Mouse (Mus musculus): ENCODE data around the gene Apaf1. TPM values are rescaled to one million over a fixed set of nuclear protein-coding genes. Genes with fewer than 3 reads are reported as not detected.
A peak's percentile ranks its signal among the peaks of the same experiment; 100 is the strongest.

Gene Apaf1
- polyA plus RNA-seq, 1 experiment from 2014 or later: 25.9 TPM

DNA sequence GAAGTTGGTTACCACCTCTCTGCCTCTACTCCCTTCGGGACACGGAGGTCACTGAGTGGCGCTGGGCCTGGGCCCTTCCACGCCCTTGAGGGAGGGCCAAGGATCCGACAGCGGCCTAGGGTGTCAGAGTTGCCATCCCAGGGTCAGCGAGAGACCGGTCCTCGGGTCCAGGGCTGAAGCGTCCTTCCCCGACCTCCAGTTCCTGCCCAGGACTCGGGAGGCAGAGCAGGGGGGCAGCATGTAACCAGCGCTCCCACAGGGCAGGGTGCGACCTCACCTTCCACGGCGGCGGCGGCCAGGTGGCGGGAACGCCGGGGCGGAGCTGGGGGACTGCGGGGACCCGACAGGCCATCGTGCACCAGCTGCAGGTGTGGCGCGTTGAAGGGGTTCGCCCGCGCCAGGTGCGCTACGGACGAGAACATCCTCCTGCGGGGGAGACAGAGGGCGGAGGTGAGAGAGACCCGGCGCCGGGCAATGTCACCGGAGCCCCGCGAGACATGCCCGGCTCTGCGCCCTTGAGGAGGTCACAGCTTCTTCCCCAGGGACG, 40.8 kb upstream of the Apaf1 start:
- Histone ChIP-seq H3K36me3 (ENCODE audit: control insufficient read depth, insufficient read depth, low read length) (peaks cover 37% of the 10 kb centered on the region), H3K9ac (ENCODE audit: low read depth, low read length) (peak overlapping the region; percentile 99), H3K4me1 (ENCODE audit: control insufficient read depth, insufficient read depth, low read length) (peaks cover 7% of the 10 kb centered on the region; the same call in 1 of the 2 replicates), H3K9me3 (ENCODE audit: control insufficient read depth, low read length) (no peaks in the 10 kb centered on the region), H3K27me3 (replicated peaks; ENCODE audit: control insufficient read depth, insufficient read depth, low read length) (no peaks in the 10 kb centered on the region), H3K4me3 (ENCODE audit: low read depth, low read length) (peak overlapping the region; percentile 99), H3K27ac (replicated peaks; ENCODE audit: low read depth, low read length) (peak overlapping the region; percentile 94), H3K4me2 (ENCODE audit: low read depth, low read length) (peak overlapping the region; percentile 91)
- 0% methylated on average over 18 of the region's 44 CpGs for WGBS
- peak; percentile 41 for ATAC-seq (ENCODE audit: low read depth)
- peak; percentile 11 for DNase-seq (ENCODE audit: low spot score)

DNA sequence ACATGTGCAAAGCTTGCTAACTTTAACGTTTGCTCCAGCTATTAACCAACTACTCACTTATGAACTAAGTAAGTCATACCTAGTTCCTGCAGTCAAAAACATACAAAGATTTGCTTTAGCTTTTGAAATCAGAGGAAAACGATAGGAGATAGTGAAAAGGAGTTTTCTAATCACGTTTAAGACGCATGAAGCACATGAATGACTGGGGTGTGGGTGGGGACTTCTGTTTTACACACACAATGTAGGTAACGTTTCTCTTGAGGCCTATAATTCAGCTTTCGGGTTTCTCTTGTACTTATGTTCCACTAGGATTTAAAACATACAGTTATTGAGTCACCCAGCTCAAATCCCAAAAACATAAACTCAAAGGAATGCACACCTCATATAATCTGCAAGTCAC, 40.1 kb upstream of the Apaf1 start:
- Histone ChIP-seq H3K4me1 (ENCODE audit: control insufficient read depth, insufficient read depth, low read length) (peaks cover 7% of the 10 kb centered on the region; the same call in 1 of the 2 replicates), H3K4me3 (ENCODE audit: low read depth, low read length) (peak overlapping the region; percentile 99), H3K4me2 (ENCODE audit: low read depth, low read length) (peak overlapping the region; percentile 91), H3K27me3 (replicated peaks; ENCODE audit: control insufficient read depth, insufficient read depth, low read length) (no peaks in the 10 kb centered on the region), H3K27ac (replicated peaks; ENCODE audit: low read depth, low read length) (no peak overlapping the region), H3K36me3 (ENCODE audit: control insufficient read depth, insufficient read depth, low read length) (peaks cover 44% of the 10 kb centered on the region), H3K9me3 (ENCODE audit: control insufficient read depth, low read length) (no peaks in the 10 kb centered on the region), H3K9ac (ENCODE audit: low read depth, low read length) (peak overlapping the region; percentile 99)
- DNase-seq (ENCODE audit: low spot score) (no peak), ATAC-seq (ENCODE audit: low read depth) (no peak)
- WGBS: 34% methylated on average over 6 of the region's 6 CpGs

DNA sequence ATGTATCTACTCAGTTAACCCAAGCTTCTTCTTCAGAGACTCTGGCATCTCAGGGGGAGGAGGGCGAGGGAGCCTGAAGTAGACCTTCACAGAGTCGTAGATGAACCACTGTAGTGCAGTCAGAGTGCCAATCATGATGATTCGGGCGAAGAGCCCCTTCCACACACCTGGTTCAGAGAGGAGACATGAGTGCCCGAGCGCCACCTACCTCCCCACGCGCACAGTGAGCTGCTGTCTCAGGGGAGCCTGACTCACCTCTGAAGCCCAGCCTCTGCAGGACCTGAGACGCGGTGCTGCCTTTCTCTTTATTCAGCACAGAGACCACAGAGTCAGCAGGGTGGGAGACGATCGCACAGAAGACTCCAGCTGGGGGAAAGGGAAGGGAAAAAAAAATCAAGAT, 34.4 kb upstream of the Apaf1 start:
- WGBS: 89% methylated on average over 12 of the region's 12 CpGs
- peaks cover 17% of the 10 kb centered on the region; the same call in 1 of the 2 replicates for H3K9me3 ChIP-seq (ENCODE audit: control insufficient read depth, low read length)
- H3K9ac ChIP-seq (ENCODE audit: low read depth, low read length): no peak overlapping the region
- H3K4me1 ChIP-seq (ENCODE audit: control insufficient read depth, insufficient read depth, low read length): peaks cover 3% of the 10 kb centered on the region; the same call in 1 of the 2 replicates
- H3K4me3 ChIP-seq (ENCODE audit: low read depth, low read length): no peak overlapping the region
- peaks cover 92% of the 10 kb centered on the region for H3K36me3 ChIP-seq (ENCODE audit: control insufficient read depth, insufficient read depth, low read length)
- no peak overlapping the region for H3K27ac ChIP-seq (replicated peaks; ENCODE audit: low read depth, low read length)
- no peak overlapping the region for H3K4me2 ChIP-seq (ENCODE audit: low read depth, low read length)
- no peak for DNase-seq (ENCODE audit: low spot score)
- no peaks in the 10 kb centered on the region for H3K27me3 ChIP-seq (replicated peaks; ENCODE audit: control insufficient read depth, insufficient read depth, low read length)
- no peak for ATAC-seq (ENCODE audit: low read depth)

DNA sequence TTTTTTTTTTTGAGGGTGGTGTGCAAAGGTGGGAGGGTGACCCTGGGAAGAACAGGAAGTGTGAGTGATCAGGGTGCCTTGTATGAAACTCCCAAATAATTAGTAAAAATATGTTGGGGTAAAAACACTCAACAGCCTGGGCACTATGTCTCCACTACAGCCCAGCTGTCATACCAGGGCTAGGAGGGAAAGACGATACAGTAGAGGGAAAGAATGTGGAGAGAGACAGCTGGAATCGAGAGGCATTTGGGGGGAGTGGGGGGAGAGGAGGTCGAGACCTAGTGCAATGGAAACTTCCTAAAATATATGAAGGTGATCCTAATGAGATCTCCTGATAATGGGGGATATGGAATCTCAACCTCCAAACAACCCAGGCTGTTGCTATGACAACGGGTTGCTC, 27.3 kb upstream of the Apaf1 start:
- DNase-seq (ENCODE audit: low spot score): no peak
- H3K4me2 ChIP-seq (ENCODE audit: low read depth, low read length): no peak overlapping the region
- H3K36me3 ChIP-seq (ENCODE audit: control insufficient read depth, insufficient read depth, low read length): peaks cover 24% of the 10 kb centered on the region

DNA sequence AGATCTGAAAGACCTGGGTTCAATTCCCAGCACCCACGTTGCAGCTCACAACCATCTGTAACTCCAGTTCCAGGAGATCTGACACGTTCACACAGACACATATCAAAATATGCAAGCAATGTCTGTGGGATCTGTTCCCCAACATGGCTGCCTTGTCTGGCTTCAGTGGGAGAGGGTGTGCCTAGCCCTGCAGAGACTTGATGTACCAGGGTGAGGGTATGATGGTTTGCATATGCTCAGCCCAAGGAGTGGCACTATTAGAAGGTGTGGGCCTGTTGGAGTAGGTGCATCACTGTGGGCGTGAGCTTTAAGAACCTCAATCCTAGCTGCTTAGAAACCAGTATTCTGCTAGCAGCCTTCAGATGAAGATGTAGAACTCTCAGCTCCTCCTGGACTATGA, 23.4 kb upstream of the Apaf1 start:
- H3K9me3 ChIP-seq (ENCODE audit: control insufficient read depth, low read length): 0 out of 2 replicates have a peak, but pooled peaks cover 4% of the 10 kb centered on the region
- no peak for DNase-seq (ENCODE audit: low spot score)
- H3K4me3 ChIP-seq (ENCODE audit: low read depth, low read length): no peak overlapping the region
- 66% methylated on average over 3 of the region's 3 CpGs for WGBS
- H3K27me3 ChIP-seq (replicated peaks; ENCODE audit: control insufficient read depth, insufficient read depth, low read length): no peaks in the 10 kb centered on the region
- H3K27ac ChIP-seq (replicated peaks; ENCODE audit: low read depth, low read length): no peak overlapping the region
- no peak overlapping the region for H3K4me2 ChIP-seq (ENCODE audit: low read depth, low read length)
- H3K4me1 ChIP-seq (ENCODE audit: control insufficient read depth, insufficient read depth, low read length): no peaks in the 10 kb centered on the region
- ATAC-seq (ENCODE audit: low read depth): no peak
- no peak overlapping the region for H3K9ac ChIP-seq (ENCODE audit: low read depth, low read length)
- peaks cover 17% of the 10 kb centered on the region for H3K36me3 ChIP-seq (ENCODE audit: control insufficient read depth, insufficient read depth, low read length)

More for the DNA sequence above, 27.3 kb upstream of the Apaf1 start:
- ATAC-seq (ENCODE audit: low read depth): 0 out of 2 replicates have a peak, but pooled peaks have one; percentile 32
- H3K9ac ChIP-seq (ENCODE audit: low read depth, low read length): no peak overlapping the region
- H3K4me3 ChIP-seq (ENCODE audit: low read depth, low read length): no peak overlapping the region
- WGBS: 64% methylated on average over 4 of the region's 4 CpGs
- H3K9me3 ChIP-seq (ENCODE audit: control insufficient read depth, low read length): peaks cover 22% of the 10 kb centered on the region; the same call in 1 of the 2 replicates
- H3K4me1 ChIP-seq (ENCODE audit: control insufficient read depth, insufficient read depth, low read length): no peaks in the 10 kb centered on the region
- no peak overlapping the region for H3K27ac ChIP-seq (replicated peaks; ENCODE audit: low read depth, low read length)
- H3K27me3 ChIP-seq (replicated peaks; ENCODE audit: control insufficient read depth, insufficient read depth, low read length): no peaks in the 10 kb centered on the region

DNA sequence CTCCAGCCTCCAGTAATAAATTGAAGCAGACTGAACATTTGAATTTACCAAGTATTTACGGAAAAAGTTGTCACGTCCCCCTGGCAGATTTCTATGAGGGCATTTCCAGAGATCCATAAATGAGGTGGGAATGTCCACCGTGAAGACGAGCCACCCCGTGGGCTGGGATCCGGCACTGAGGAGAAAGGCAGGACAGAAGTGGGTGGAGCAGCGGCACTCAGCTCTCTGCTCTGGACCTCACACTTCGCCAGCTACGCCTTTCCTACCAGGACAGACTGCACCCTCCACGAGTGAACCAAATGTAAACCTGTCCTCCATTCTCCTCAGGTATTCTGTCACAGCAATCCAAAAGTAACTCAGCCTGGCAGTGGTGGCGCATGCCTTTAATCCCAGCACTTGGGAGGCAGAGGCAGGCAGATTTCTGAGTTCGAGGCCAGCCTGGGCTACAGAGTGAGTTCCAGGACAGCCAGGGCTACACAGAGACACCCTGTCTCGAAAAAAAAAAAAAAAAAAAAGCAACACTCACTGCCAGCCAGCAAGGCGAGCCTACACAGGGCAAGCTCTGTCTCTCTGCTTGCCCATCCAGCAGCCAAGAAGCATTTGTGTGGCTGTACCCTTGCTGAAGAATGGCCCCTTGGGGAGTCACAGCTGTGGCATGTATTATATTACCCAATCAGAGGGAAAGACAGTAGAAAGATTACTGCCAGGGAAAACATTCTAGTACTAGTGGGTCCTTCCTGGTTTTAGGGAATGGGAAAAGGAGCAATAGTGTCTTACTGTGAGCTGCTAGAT, 20.4 kb upstream of the Apaf1 start:
- 92% methylated on average over 14 of the region's 14 CpGs for WGBS
- peaks cover 27% of the 10 kb centered on the region for H3K36me3 ChIP-seq (ENCODE audit: control insufficient read depth, insufficient read depth, low read length)
- no peaks in the 10 kb centered on the region for H3K4me1 ChIP-seq (ENCODE audit: control insufficient read depth, insufficient read depth, low read length)
- no peak overlapping the region for H3K9ac ChIP-seq (ENCODE audit: low read depth, low read length)
- no peaks in the 10 kb centered on the region for H3K9me3 ChIP-seq (ENCODE audit: control insufficient read depth, low read length)
- ATAC-seq (ENCODE audit: low read depth) (no peak), DNase-seq (ENCODE audit: low spot score) (peak; percentile 12)
- H3K4me2 ChIP-seq (ENCODE audit: low read depth, low read length): no peak overlapping the region
- no peak overlapping the region for H3K27ac ChIP-seq (replicated peaks; ENCODE audit: low read depth, low read length)
- H3K27me3 ChIP-seq (replicated peaks; ENCODE audit: control insufficient read depth, insufficient read depth, low read length): no peaks in the 10 kb centered on the region
- no peak overlapping the region for H3K4me3 ChIP-seq (ENCODE audit: low read depth, low read length)

DNA sequence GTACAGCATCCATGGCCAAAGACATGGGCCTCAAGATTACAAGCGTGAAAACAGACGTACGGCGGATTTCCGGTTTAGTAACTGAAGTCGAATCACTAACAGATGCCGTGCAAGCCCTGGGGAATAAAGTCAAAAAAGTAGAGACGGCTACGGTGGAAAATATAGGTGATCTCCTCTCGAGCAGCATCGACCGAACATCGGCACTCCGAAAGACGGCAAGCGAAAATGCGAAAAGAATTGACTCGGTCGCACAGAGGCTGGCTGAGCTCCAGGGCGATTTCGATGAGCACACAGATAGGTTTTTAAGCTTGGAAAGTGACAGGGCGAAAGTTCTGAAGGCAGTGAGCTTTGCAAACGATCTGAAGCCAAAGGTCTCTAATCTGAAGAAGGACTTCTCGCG, 19.4 kb upstream of the Apaf1 start:
- Histone ChIP-seq H3K27me3 (replicated peaks; ENCODE audit: control insufficient read depth, insufficient read depth, low read length) (no peaks in the 10 kb centered on the region), H3K9ac (ENCODE audit: low read depth, low read length) (no peak overlapping the region), H3K9me3 (ENCODE audit: control insufficient read depth, low read length) (no peaks in the 10 kb centered on the region), H3K4me3 (ENCODE audit: low read depth, low read length) (no peak overlapping the region), H3K27ac (replicated peaks; ENCODE audit: low read depth, low read length) (no peak overlapping the region), H3K4me2 (ENCODE audit: low read depth, low read length) (no peak overlapping the region), H3K4me1 (ENCODE audit: control insufficient read depth, insufficient read depth, low read length) (no peaks in the 10 kb centered on the region), H3K36me3 (ENCODE audit: control insufficient read depth, insufficient read depth, low read length) (peaks cover 35% of the 10 kb centered on the region)
- ATAC-seq (ENCODE audit: low read depth): no peak
- DNase-seq (ENCODE audit: low spot score): no peak
- 86% methylated on average over 25 of the region's 25 CpGs for WGBS

DNA sequence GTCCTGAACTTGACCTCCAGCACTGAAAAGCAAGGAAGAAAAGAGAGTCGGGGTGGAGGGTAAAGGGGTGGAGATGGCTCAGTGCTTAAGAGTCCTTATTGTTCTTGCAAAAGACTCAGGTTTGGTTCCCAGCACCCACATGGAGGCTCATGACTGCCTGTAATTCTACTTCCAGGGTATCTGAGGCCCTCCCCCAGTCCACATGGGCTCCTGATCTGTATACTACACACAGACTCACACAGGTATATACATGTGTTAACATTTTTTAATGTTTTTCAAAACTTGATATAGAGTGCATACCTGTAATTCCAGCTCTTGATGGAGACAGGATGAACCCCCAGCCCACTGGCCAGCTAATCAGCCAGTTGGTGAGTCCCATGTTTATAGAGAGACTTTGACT, 17.5 kb upstream of the Apaf1 start:
- Histone ChIP-seq H3K9me3 (ENCODE audit: control insufficient read depth, low read length) (no peaks in the 10 kb centered on the region), H3K9ac (ENCODE audit: low read depth, low read length) (no peak overlapping the region), H3K27me3 (replicated peaks; ENCODE audit: control insufficient read depth, insufficient read depth, low read length) (no peaks in the 10 kb centered on the region), H3K27ac (replicated peaks; ENCODE audit: low read depth, low read length) (no peak overlapping the region), H3K36me3 (ENCODE audit: control insufficient read depth, insufficient read depth, low read length) (peaks cover 47% of the 10 kb centered on the region), H3K4me3 (ENCODE audit: low read depth, low read length) (no peak overlapping the region), H3K4me1 (ENCODE audit: control insufficient read depth, insufficient read depth, low read length) (no peaks in the 10 kb centered on the region), H3K4me2 (ENCODE audit: low read depth, low read length) (no peak overlapping the region)
- DNase-seq (ENCODE audit: low spot score): no peak
- WGBS: 100% methylated on average over 1 of the region's 1 CpGs
- ATAC-seq (ENCODE audit: low read depth): no peak

All from embryonic facial prominence, embryonic 14.5 days (tissue).